Mouse (Mus musculus) C2C12 (cell line): ENCODE data around the gene Fyn.

Source experiments
- CEBPB ChIP-seq: IDR thresholded peaks from one replicate; pipeline ENCODE4 v1.6.1; 2011; ENCODE audit warnings: low read depth, mild to moderate bottlenecking, control low read depth, moderate library complexity
- CTCF ChIP-seq: IDR thresholded peaks from one replicate; pipeline ENCODE4 v1.5.1; 2011; ENCODE audit not compliant: control insufficient read depth, insufficient read depth, insufficient read length
- MAX ChIP-seq: IDR thresholded peaks from one replicate; pipeline ENCODE4 v1.6.1; 2011; ENCODE audit warnings: mild to moderate bottlenecking, control low read depth
- MYOD1 ChIP-seq: IDR thresholded peaks from one replicate; pipeline ENCODE4 v1.6.1; 2011; ENCODE audit warnings: low read depth; ENCODE audit not compliant: control insufficient read depth, insufficient read length
- MYOG ChIP-seq: IDR thresholded peaks from one replicate; pipeline ENCODE4 v1.6.1; 2011; ENCODE audit not compliant: control insufficient read depth, insufficient read length; ENCODE audit errors: extremely low read depth

- TF ChIP-seq MYOD1 (no peak), CTCF (no peak), CEBPB (no peak), MYOG (no peak), MAX (no peak)
Observed at GRCm38 (mm10) chr10:39387024-39387423, 18.4 kb downstream of the Fyn start.
